In the genomic region with DNA sequence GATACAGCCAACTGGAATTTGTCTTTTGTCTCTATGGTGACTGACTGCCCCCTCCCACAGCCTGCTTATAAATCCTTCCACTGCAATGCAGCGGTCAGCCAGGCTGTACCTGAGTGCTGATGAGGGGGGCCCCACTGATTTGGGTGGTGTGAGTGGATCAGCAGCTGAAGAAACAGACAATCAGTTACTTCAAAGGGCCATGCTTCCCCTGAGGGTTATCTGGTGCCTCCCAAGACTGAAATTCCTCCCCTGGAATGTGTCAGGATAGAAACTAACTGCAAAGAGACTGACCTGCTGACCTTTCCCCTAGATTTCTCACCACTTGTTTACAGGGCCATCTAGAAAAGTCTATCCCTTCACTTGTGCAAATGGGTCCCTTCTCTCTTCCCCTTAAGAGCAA, we compare ENCODE assay signal across 19 mouse cellular contexts.
DNase-seq lines count a peak whose midpoint lies in the region; ATAC-seq and TF ChIP-seq lines count a peak whose summit lies in the region.
"Had no signal": no experiment of that assay in that cellular context is flagged by ENCODE, and none has a peak within 500 bp of the region (broad histone marks: within the 10 kb centered on the region; RNA-seq: fewer than 3 reads in every experiment).

No protein-coding gene starts in this region.

- no peak overlapping the region for H3K4me2 ChIP-seq in kidney, embryonic 16.5 days (replicated peaks; ENCODE audit: low read depth, low read length)
- H3K4me2 ChIP-seq: heart, embryonic 13.5 days; hindbrain, embryonic 13.5 days; limb, embryonic 15.5 days had no signal

- 64% methylated on average over 1 of the region's 1 CpGs for WGBS in kidney, adult 2 months
- WGBS in kidney, embryonic 16.5 days: 40% methylated on average over 1 of the region's 1 CpGs

- no peak for TF ChIP-seq POLR2A in kidney, adult 2 months (IDR thresholded peaks at IDR 0.05; ENCODE audit: low read depth, low read length)

- H3K9me3 ChIP-seq in kidney, embryonic 16.5 days (ENCODE audit: low read length): no peaks in the 10 kb centered on the region
- H3K9me3 ChIP-seq: heart, embryonic 13.5 days; hindbrain, embryonic 13.5 days; limb, embryonic 15.5 days had no signal

- no peaks in the 10 kb centered on the region for H3K36me3 ChIP-seq in kidney, adult 2 months (ENCODE audit: control insufficient read depth, insufficient read depth, low read length)
- H3K36me3 ChIP-seq in kidney, embryonic 16.5 days (ENCODE audit: insufficient read depth, low read length): no peaks in the 10 kb centered on the region
- H3K36me3 ChIP-seq: heart, embryonic 13.5 days; hindbrain, embryonic 13.5 days; limb, embryonic 15.5 days had no signal

- intact Hi-C loops in gastrocnemius, postnatal 14 days (cut with DNase I; ENCODE audit: low total_unique reads): no loop called here

- ATAC-seq in kidney, embryonic 16.5 days (ENCODE audit: low FRiP score, low TSS enrichment): 0 out of 2 replicates have a peak, but pooled peaks have one; percentile 39
- ATAC-seq: forebrain, embryonic 16.5 days; intestine, embryonic 16.5 days had no signal

- TF ChIP-seq CTCF in kidney, adult 2 months (conservative IDR thresholded peaks at IDR 0.05; ENCODE audit: insufficient read depth, insufficient read length, low read depth, low read length): no peak

- no peak overlapping the region for H3K4me3 ChIP-seq in kidney, adult 2 months (ENCODE audit: insufficient read depth, low read depth, low read length)
- H3K4me3 ChIP-seq in kidney, embryonic 16.5 days (ENCODE audit: low read length): no peak overlapping the region
- H3K4me3 ChIP-seq: heart, embryonic 13.5 days; hindbrain, embryonic 13.5 days; limb, embryonic 15.5 days had no signal

- no peak overlapping the region for H3K27ac ChIP-seq in kidney, adult 2 months (ENCODE audit: insufficient read depth, low read depth, low read length)
- H3K27ac ChIP-seq in kidney, embryonic 16.5 days (ENCODE audit: low read length): no peak overlapping the region
- H3K27ac ChIP-seq: heart, embryonic 13.5 days; hindbrain, embryonic 13.5 days; limb, embryonic 15.5 days had no signal

- peak; percentile 13 for DNase-seq in kidney, adult 2 months
- DNase-seq in kidney, postnatal 14 days: no peak
- peak; percentile 3 for DNase-seq in testis, postnatal 14 days (ENCODE audit: low spot score)
- no peak for DNase-seq in testis, postnatal 10 days (ENCODE audit: low spot score)
- no peak for DNase-seq in gastrocnemius, postnatal 14 days
- DNase-seq in gastrocnemius, adult 8-10 months (ENCODE audit: low spot score in 2 of 2): no peak
- DNase-seq in thymus, postnatal 14 days: no peak
- DNase-seq: adrenal gland, adult 8-10 months; cerebellum, adult 18-20 months; gastrocnemius, postnatal 10 days; layer of hippocampus, adult 9-11 months; lung, adult 2 months; thymus, postnatal 4 days had no signal

- no peak overlapping the region for H3K9ac ChIP-seq in kidney, embryonic 16.5 days (replicated peaks; ENCODE audit: low read length)
- H3K9ac ChIP-seq: heart, embryonic 13.5 days; hindbrain, embryonic 13.5 days; limb, embryonic 15.5 days had no signal

- H3K4me1 ChIP-seq in kidney, adult 2 months (ENCODE audit: control insufficient read depth, insufficient read depth, low read length): no peaks in the 10 kb centered on the region
- H3K4me1 ChIP-seq in kidney, embryonic 16.5 days (ENCODE audit: insufficient read depth, low read length): peaks cover 8% of the 10 kb centered on the region; the same call in 1 of the 2 replicates
- H3K4me1 ChIP-seq: hindbrain, embryonic 13.5 days had no signal

- H3K27me3 ChIP-seq in kidney, adult 2 months (replicated peaks; ENCODE audit: control insufficient read depth, insufficient read depth, low read length): no peaks in the 10 kb centered on the region; the same call in 1 of the 2 replicates
- H3K27me3 ChIP-seq in kidney, embryonic 16.5 days (ENCODE audit: insufficient read depth, low read length): no peaks in the 10 kb centered on the region; the same call in 1 of the 2 replicates
- H3K27me3 ChIP-seq: heart, embryonic 13.5 days; hindbrain, embryonic 13.5 days; limb, embryonic 15.5 days had no signal

Comparison
In these comparisons a context has a peak if more than half of its experiments do, and no peak if none do; other contexts are left out.
1. DNase-seq: peak in kidney, adult 2 months (single experiment) and testis, postnatal 14 days (single experiment); none in kidney, postnatal 14 days (single experiment), testis, postnatal 10 days (single experiment), gastrocnemius, postnatal 14 days (single experiment), gastrocnemius, adult 8-10 months (0 of 2) and thymus, postnatal 14 days (single experiment).